Mouse (Mus musculus): ENCODE data around the gene Zscan4d.
"Not testable (repeated sequence)": the region's sequence is repeated elsewhere in the genome, so short reads cannot be mapped to it uniquely, and the experiment has no call there.

Zscan4d gene

GRCm38 (mm10) chr7:11166059-11166458, at the start of gene Zscan4d:
Gene Zscan4d, minus strand, starts transcription at chr7:11166159.
- DNase-seq (ENCODE audit: low spot score), result not testable (repeated sequence)

DNA sequence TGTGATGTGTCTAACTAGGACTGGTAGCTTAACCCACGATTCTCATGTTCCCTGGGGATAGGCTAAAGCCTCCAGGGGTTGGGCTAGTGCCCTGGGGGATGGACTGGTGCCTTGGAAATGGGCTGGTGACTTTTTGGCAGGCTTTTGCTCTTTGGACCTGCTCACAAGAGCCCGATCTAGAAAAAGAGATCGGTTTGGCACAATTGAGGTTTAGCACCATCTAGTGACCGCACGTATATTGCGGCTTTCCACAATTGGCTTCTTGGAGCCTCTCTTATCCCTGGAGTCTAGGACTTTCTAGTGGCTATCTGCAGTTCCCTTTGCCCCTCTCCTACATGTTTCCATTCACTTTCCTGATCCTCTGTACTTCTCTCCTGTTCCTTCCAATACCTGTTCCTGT, 7.9 kb downstream of the Zscan4d start:
- DNase-seq (ENCODE audit: low spot score), result not testable (repeated sequence)

Data from c-Kit-positive CD71-positive TER-119-positive erythroid progenitor cells, embryonic 14.5 days (primary cell).